Mouse (Mus musculus): ENCODE data around the gene Fut1. TPM values are rescaled to one million over a fixed set of nuclear protein-coding genes. Genes with fewer than 3 reads are reported as not detected.

The Fut1 gene
- polyA plus RNA-seq, 1 experiment, result not detected

GRCm38 (mm10) chr7:45638623-45639401 is 21.7 kb downstream of the Fut1 start:
- no peak for TF ChIP-seq POLR2A (IDR thresholded peaks at IDR 0.05; ENCODE audit: borderline replicate concordance, control insufficient read depth, low read depth, low read length)
- no peak for TF ChIP-seq CTCF (IDR thresholded peaks at IDR 0.05; ENCODE audit: control insufficient read depth, insufficient read depth, low read length)
- WGBS, result 86% methylated on average over 29 of the region's 29 CpGs

GRCm38 (mm10) chr7:45639561-45640027 is 22.5 kb downstream of the Fut1 start, which contains the start of gene Mamstr:
Gene Mamstr (plus strand): TSS chr7:45639977.
- H3K4me3 ChIP-seq (replicated peaks; ENCODE audit: control insufficient read depth, low read depth, low read length), result no peak within 1 kb of the TSS
- H3K4me1 ChIP-seq (ENCODE audit: control insufficient read depth, insufficient read depth, low read length), result peaks cover 4% of the 10 kb centered on the region; the same call in 1 of the 2 replicates
- WGBS, result 84% methylated on average over 19 of the region's 19 CpGs
- no peak for TF ChIP-seq POLR2A (IDR thresholded peaks at IDR 0.05; ENCODE audit: borderline replicate concordance, control insufficient read depth, low read depth, low read length)
- no peak for TF ChIP-seq CTCF (IDR thresholded peaks at IDR 0.05; ENCODE audit: control insufficient read depth, insufficient read depth, low read length)
- H3K27ac ChIP-seq (ENCODE audit: control insufficient read depth, insufficient read depth, low read depth, low read length, poor library complexity), result no peak within 1 kb of the TSS

More at GRCm38 (mm10) chr7:45638623-45639401, 21.7 kb downstream of the Fut1 start:
- Histone ChIP-seq H3K4me1 (ENCODE audit: control insufficient read depth, insufficient read depth, low read length) (peaks cover 4% of the 10 kb centered on the region; the same call in 1 of the 2 replicates), H3K4me3 (replicated peaks; ENCODE audit: control insufficient read depth, low read depth, low read length) (no peak overlapping the region), H3K27ac (ENCODE audit: control insufficient read depth, insufficient read depth, low read depth, low read length, poor library complexity) (no peak overlapping the region)

- WGBS, result 83% methylated on average over 19 of the region's 19 CpGs
- Histone ChIP-seq H3K4me1 (ENCODE audit: control insufficient read depth, insufficient read depth, low read length) (peaks cover 2% of the 10 kb centered on the region; the same call in 1 of the 2 replicates), H3K27ac (ENCODE audit: control insufficient read depth, insufficient read depth, low read depth, low read length, poor library complexity) (no peak overlapping the region), H3K4me3 (replicated peaks; ENCODE audit: control insufficient read depth, low read depth, low read length) (no peak overlapping the region)
- no peak for TF ChIP-seq CTCF (IDR thresholded peaks at IDR 0.05; ENCODE audit: control insufficient read depth, insufficient read depth, low read length)
- no peak for TF ChIP-seq POLR2A (IDR thresholded peaks at IDR 0.05; ENCODE audit: borderline replicate concordance, control insufficient read depth, low read depth, low read length)
Observed at GRCm38 (mm10) chr7:45640191-45640957, 23.3 kb downstream of the Fut1 start.

- TF ChIP-seq CTCF (IDR thresholded peaks at IDR 0.05; ENCODE audit: control insufficient read depth, insufficient read depth, low read length) (no peak), POLR2A (IDR thresholded peaks at IDR 0.05; ENCODE audit: borderline replicate concordance, control insufficient read depth, low read depth, low read length) (no peak)
- no peak overlapping the region for H3K27ac ChIP-seq (ENCODE audit: control insufficient read depth, insufficient read depth, low read depth, low read length, poor library complexity)
- WGBS, result 74% methylated on average over 17 of the region's 17 CpGs
- H3K4me1 ChIP-seq (ENCODE audit: control insufficient read depth, insufficient read depth, low read length), result peaks cover 2% of the 10 kb centered on the region; the same call in 1 of the 2 replicates
- no peak overlapping the region for H3K4me3 ChIP-seq (replicated peaks; ENCODE audit: control insufficient read depth, low read depth, low read length)
Observed at GRCm38 (mm10) chr7:45641391-45642040, 24.4 kb downstream of the Fut1 start.

- no peak for TF ChIP-seq POLR2A (IDR thresholded peaks at IDR 0.05; ENCODE audit: borderline replicate concordance, control insufficient read depth, low read depth, low read length)
- no peak for TF ChIP-seq CTCF (IDR thresholded peaks at IDR 0.05; ENCODE audit: control insufficient read depth, insufficient read depth, low read length)
- H3K27ac ChIP-seq (ENCODE audit: control insufficient read depth, insufficient read depth, low read depth, low read length, poor library complexity), result no peak overlapping the region
- WGBS, result 66% methylated on average over 5 of the region's 5 CpGs
- H3K4me3 ChIP-seq (replicated peaks; ENCODE audit: control insufficient read depth, low read depth, low read length), result no peak overlapping the region
- H3K4me1 ChIP-seq (ENCODE audit: control insufficient read depth, insufficient read depth, low read length), result peaks cover 2% of the 10 kb centered on the region; the same call in 1 of the 2 replicates
Observed at GRCm38 (mm10) chr7:45642083-45642482, 25.0 kb downstream of the Fut1 start.

GRCm38 (mm10) chr7:45642503-45643255 is 25.6 kb downstream of the Fut1 start:
- Histone ChIP-seq H3K27ac (ENCODE audit: control insufficient read depth, insufficient read depth, low read depth, low read length, poor library complexity) (no peak overlapping the region), H3K4me3 (replicated peaks; ENCODE audit: control insufficient read depth, low read depth, low read length) (no peak overlapping the region), H3K4me1 (ENCODE audit: control insufficient read depth, insufficient read depth, low read length) (peaks cover 2% of the 10 kb centered on the region; the same call in 1 of the 2 replicates)
- WGBS, result 38% methylated on average over 16 of the region's 16 CpGs
- TF ChIP-seq CTCF (IDR thresholded peaks at IDR 0.05; ENCODE audit: control insufficient read depth, insufficient read depth, low read length) (no peak), POLR2A (IDR thresholded peaks at IDR 0.05; ENCODE audit: borderline replicate concordance, control insufficient read depth, low read depth, low read length) (no peak)

GRCm38 (mm10) chr7:45643441-45644178 is 26.5 kb downstream of the Fut1 start:
- no peak overlapping the region for H3K27ac ChIP-seq (ENCODE audit: control insufficient read depth, insufficient read depth, low read depth, low read length, poor library complexity)
- TF ChIP-seq POLR2A (IDR thresholded peaks at IDR 0.05; ENCODE audit: borderline replicate concordance, control insufficient read depth, low read depth, low read length), result no peak; the same call in 1 of the 2 replicates
- no peak for TF ChIP-seq CTCF (IDR thresholded peaks at IDR 0.05; ENCODE audit: control insufficient read depth, insufficient read depth, low read length)
- peaks cover 2% of the 10 kb centered on the region; the same call in 1 of the 2 replicates for H3K4me1 ChIP-seq (ENCODE audit: control insufficient read depth, insufficient read depth, low read length)
- peak overlapping the region; percentile 35 for H3K4me3 ChIP-seq (replicated peaks; ENCODE audit: control insufficient read depth, low read depth, low read length)
- 10% methylated on average over 28 of the region's 28 CpGs for WGBS

Data from bone marrow, adult 2 months (tissue).